ENCODE assay signal across 8 mouse cellular contexts in the genomic region with DNA sequence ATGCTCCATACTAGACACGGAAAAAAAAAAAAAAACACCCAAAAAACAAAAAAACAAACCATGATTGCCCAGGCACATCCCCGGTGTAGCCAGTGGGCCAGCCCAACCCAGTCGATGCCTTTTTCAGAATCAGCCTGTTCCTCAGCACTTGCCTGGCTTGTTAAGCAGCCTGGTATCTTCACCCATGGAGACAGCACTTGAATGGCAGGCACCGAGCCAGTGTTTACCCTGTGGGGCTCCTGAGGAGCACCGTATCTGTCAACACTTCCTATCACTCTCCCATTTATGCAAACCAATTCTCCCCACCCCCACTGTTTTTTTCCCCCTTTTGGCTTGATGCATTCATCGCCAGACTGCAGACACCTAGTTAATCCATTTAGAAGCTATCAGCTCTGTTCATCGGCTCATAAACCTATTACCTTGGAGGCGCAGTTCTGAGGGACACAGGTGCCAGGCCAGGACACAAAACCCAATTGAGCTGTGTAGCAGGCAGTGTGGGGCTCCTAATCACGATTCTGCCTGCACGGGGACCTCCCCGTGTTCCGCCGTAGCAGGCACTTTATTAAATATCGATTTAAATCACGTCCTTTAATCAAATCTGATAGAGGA.
DNase-seq lines count a peak whose midpoint lies in the region; ATAC-seq and TF ChIP-seq lines count a peak whose summit lies in the region.
"Had no signal": no experiment of that assay in that cellular context is flagged by ENCODE, and none has a peak within 500 bp of the region (broad histone marks: within the 10 kb centered on the region; RNA-seq: fewer than 3 reads in every experiment).

No protein-coding gene starts in this region.

- no peaks in the 10 kb centered on the region for H3K9me3 ChIP-seq in lung, postnatal 0 days (ENCODE audit: low read length)

- no peaks in the 10 kb centered on the region for H3K27me3 ChIP-seq in lung, postnatal 0 days (replicated peaks; ENCODE audit: insufficient read depth, low read length)

- no peak for TF ChIP-seq CTCF in lung, postnatal 0 days (IDR thresholded peaks at IDR 0.05)

- 13% methylated on average over 15 of the region's 15 CpGs for WGBS in lung, postnatal 0 days

- H3K4me2 ChIP-seq in lung, postnatal 0 days (replicated peaks; ENCODE audit: low read depth, low read length), result peak overlapping the region; percentile 55

- no peaks in the 10 kb centered on the region for H3K36me3 ChIP-seq in lung, postnatal 0 days (ENCODE audit: insufficient read depth, low read length)

- peak overlapping the region; percentile 19; the same call in 1 of the 2 replicates for H3K4me3 ChIP-seq in lung, postnatal 0 days (ENCODE audit: low read depth, low read length)

- H3K27ac ChIP-seq in lung, postnatal 0 days (ENCODE audit: low read length), result no peak overlapping the region
- H3K27ac ChIP-seq: macrophage had no signal

- ATAC-seq in lung, postnatal 0 days, result no peak

- no peak overlapping the region for H3K9ac ChIP-seq in lung, postnatal 0 days (replicated peaks; ENCODE audit: low read depth)

- no peak for TF ChIP-seq EP300 in lung, postnatal 0 days (IDR thresholded peaks at IDR 0.05)

- DNase-seq in lung, postnatal 0 days (ENCODE audit: low spot score), result no peak
- no peak for DNase-seq in lung, postnatal 14 days
- DNase-seq in cerebellum, adult 9-11 months, result peak; percentile 24
- DNase-seq in heart, postnatal 4 days, result peak; percentile 32
- DNase-seq in neural tube, embryonic 10.5 days (ENCODE audit: extremely low spot score, low spot score), result peak; percentile 14
- no peak for DNase-seq in thymus, postnatal 25 days
- DNase-seq in spleen, postnatal 10 days (ENCODE audit: low spot score in 2 of 2), result no peak

- H3K4me1 ChIP-seq in lung, postnatal 0 days (ENCODE audit: insufficient read depth, low read depth, low read length), result peaks cover 8% of the 10 kb centered on the region; the same call in 1 of the 2 replicates

Comparison
In these comparisons a context has a peak if more than half of its experiments do, and no peak if none do; other contexts are left out.
1. DNase-seq: peak in cerebellum, adult 9-11 months (single experiment), heart, postnatal 4 days (single experiment) and neural tube, embryonic 10.5 days (single experiment); none in lung, postnatal 0 days (single experiment), lung, postnatal 14 days (single experiment), thymus, postnatal 25 days (single experiment) and spleen, postnatal 10 days (0 of 2).